Comparison of ENCODE assay signal across 8 mouse cellular contexts in the genomic region with DNA sequence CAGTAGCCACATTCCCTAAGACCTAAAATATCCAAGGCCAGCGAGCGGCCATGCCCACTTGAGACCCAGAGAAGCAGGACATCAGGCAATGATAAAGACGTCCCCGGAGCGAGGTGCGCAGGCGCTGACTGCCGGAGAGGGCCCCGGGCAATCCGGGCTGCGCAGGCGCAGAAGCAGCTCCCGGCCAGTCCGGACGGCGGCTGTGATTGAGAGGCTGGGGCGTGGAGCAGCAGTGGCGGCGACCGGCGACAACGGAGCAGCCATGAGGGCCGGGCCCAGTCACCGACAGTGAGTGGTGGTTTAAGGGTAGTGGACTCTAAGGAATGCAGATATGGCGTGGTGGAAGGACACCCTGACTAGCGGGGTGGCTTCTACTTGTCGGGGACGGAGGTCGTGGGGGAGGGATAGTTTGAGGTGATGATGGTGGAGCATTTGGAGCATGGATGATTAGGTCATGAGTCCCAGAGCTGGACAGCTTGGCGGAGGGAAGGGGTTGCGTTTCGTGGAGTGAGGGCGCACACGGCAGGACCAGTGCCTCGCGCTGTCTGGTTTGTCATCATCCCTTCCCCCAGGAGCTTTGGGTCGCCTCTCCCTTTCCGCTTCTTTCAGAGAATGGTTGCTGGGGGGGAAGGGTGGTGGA. TPM values are rescaled to one million over a fixed set of nuclear protein-coding genes. Genes with fewer than 3 reads are reported as not detected.
A peak's percentile ranks its signal among the peaks of the same experiment; 100 is the strongest.
DNase-seq lines count a peak whose midpoint lies in the region; ATAC-seq and TF ChIP-seq lines count a peak whose summit lies in the region.

Fam222b (plus strand) TSS at position 157 of the 640 bp plus-strand sequence.

- H3K36me3 ChIP-seq in CH12.LX (replicated peaks in 1 of 2; ENCODE audit: control insufficient read depth in 1 of 2, insufficient read depth in 1 of 2, low read length in 1 of 2), result peaks cover 3 to 34% of the 10 kb centered on the region in 2 experiments
- no peaks in the 10 kb centered on the region for H3K36me3 ChIP-seq in forebrain, embryonic 12.5 days (replicated peaks)
- H3K36me3 ChIP-seq in heart, postnatal 0 days (replicated peaks; ENCODE audit: control insufficient read depth, insufficient read depth, low read length), result no peaks in the 10 kb centered on the region
- H3K36me3 ChIP-seq in liver, embryonic 16.5 days (ENCODE audit: control insufficient read depth, insufficient read depth), result no peaks in the 10 kb centered on the region
- H3K36me3 ChIP-seq in neural tube, embryonic 13.5 days, result peaks cover 2% of the 10 kb centered on the region; the same call in 1 of the 2 replicates
- no peaks in the 10 kb centered on the region for H3K36me3 ChIP-seq in testis, adult 2 months (ENCODE audit: control insufficient read depth, insufficient read depth, low read length)

- H3K9me3 ChIP-seq in CH12.LX (replicated peaks; ENCODE audit: low read length), result no peaks in the 10 kb centered on the region
- no peaks in the 10 kb centered on the region for H3K9me3 ChIP-seq in forebrain, embryonic 12.5 days
- H3K9me3 ChIP-seq in heart, postnatal 0 days (replicated peaks; ENCODE audit: control insufficient read depth, low read length), result no peaks in the 10 kb centered on the region
- no peaks in the 10 kb centered on the region for H3K9me3 ChIP-seq in liver, embryonic 16.5 days (replicated peaks; ENCODE audit: control insufficient read depth, low read length)
- no peaks in the 10 kb centered on the region for H3K9me3 ChIP-seq in neural tube, embryonic 13.5 days

- H3K4me2 ChIP-seq in CH12.LX (ENCODE audit: insufficient read depth, low read depth, poor library complexity, severe bottlenecking), result peak within 1 kb of the TSS; percentile 94
- H3K4me2 ChIP-seq in forebrain, embryonic 12.5 days, result peak within 1 kb of the TSS; percentile 79
- peak within 1 kb of the TSS; percentile 83 for H3K4me2 ChIP-seq in heart, postnatal 0 days (ENCODE audit: low read depth, low read length)
- peak within 1 kb of the TSS; percentile 94 for H3K4me2 ChIP-seq in liver, embryonic 16.5 days (ENCODE audit: low read depth, low read length)
- H3K4me2 ChIP-seq in neural tube, embryonic 13.5 days, result peak within 1 kb of the TSS; percentile 68

- H3K79me2 ChIP-seq in CH12.LX (replicated peaks; ENCODE audit: control insufficient read depth, extremely low read depth, insufficient read depth, poor library complexity, severe bottlenecking), result peaks cover 48% of the 10 kb centered on the region

- TF ChIP-seq RAD21 in CH12.LX (IDR thresholded peaks at IDR 0.05; ENCODE audit: low read depth, low read length), result no peak

- under 1% methylated on average over 38 of the region's 38 CpGs for WGBS in forebrain, embryonic 12.5 days
- 0% methylated on average over 38 of the region's 38 CpGs for WGBS in heart, postnatal 0 days
- 0% methylated on average over 38 of the region's 38 CpGs for WGBS in liver, embryonic 16.5 days (ENCODE audit: insufficient replicate concordance)
- WGBS in neural tube, embryonic 13.5 days, result under 1% methylated on average over 38 of the region's 38 CpGs

- TF ChIP-seq POLR2A in CH12.LX (IDR thresholded peaks at IDR 0.05; ENCODE audit: low read depth, low read length), result peak; percentile 97
- peak; percentile 86 for TF ChIP-seq POLR2A in testis, adult 2 months (IDR thresholded peaks at IDR 0.05; ENCODE audit: control insufficient read depth, low read depth, low read length)

- no peaks in the 10 kb centered on the region for H3K27me3 ChIP-seq in CH12.LX (replicated peaks)
- 0 out of 2 replicates have a peak, but pooled peaks cover 5% of the 10 kb centered on the region for H3K27me3 ChIP-seq in forebrain, embryonic 12.5 days
- H3K27me3 ChIP-seq in heart, postnatal 0 days (ENCODE audit: control insufficient read depth, insufficient read depth, low read length), result no peaks in the 10 kb centered on the region
- H3K27me3 ChIP-seq in liver, embryonic 16.5 days (ENCODE audit: control insufficient read depth, insufficient read depth, low read depth, low read length), result no peaks in the 10 kb centered on the region
- no peaks in the 10 kb centered on the region for H3K27me3 ChIP-seq in neural tube, embryonic 13.5 days
- H3K27me3 ChIP-seq in testis, adult 2 months (ENCODE audit: control insufficient read depth, insufficient read depth, low read length), result no peaks in the 10 kb centered on the region

- TF ChIP-seq EP300 in CH12.LX (IDR thresholded peaks at IDR 0.05; ENCODE audit: low read length), result no peak
- TF ChIP-seq EP300 in heart, postnatal 0 days (IDR thresholded peaks at IDR 0.05; ENCODE audit: low read depth), result no peak; the same call in 1 of the 2 replicates

- dilution Hi-C loops in CH12.LX (cut with MboI; ENCODE audit: extremely low pct_ligation_motif_present, extremely low pct_unique_long_range_greater_than_20kb, low sequenced_read_pairs), result no loop called here

- H3K9ac ChIP-seq in CH12.LX (ENCODE audit: insufficient read depth, low read depth), result peak within 1 kb of the TSS; percentile 88
- H3K9ac ChIP-seq in forebrain, embryonic 12.5 days, result peak within 1 kb of the TSS; percentile 87
- H3K9ac ChIP-seq in heart, postnatal 0 days (replicated peaks; ENCODE audit: low read depth, low read length), result peak within 1 kb of the TSS; percentile 70
- H3K9ac ChIP-seq in liver, embryonic 16.5 days (ENCODE audit: low read depth, low read length), result peak within 1 kb of the TSS; percentile 68
- peak within 1 kb of the TSS; percentile 89 for H3K9ac ChIP-seq in neural tube, embryonic 13.5 days

- H3K27ac ChIP-seq in CH12.LX (ENCODE audit: insufficient read depth, low read depth), result peak within 1 kb of the TSS; percentile 46
- H3K27ac ChIP-seq in forebrain, embryonic 12.5 days, result peak within 1 kb of the TSS; percentile 77
- peak within 1 kb of the TSS; percentile 87 for H3K27ac ChIP-seq in heart, postnatal 0 days (ENCODE audit: low read depth)
- peak within 1 kb of the TSS; percentile 18 for H3K27ac ChIP-seq in liver, embryonic 16.5 days (ENCODE audit: low read length)
- peak within 1 kb of the TSS; percentile 85 for H3K27ac ChIP-seq in neural tube, embryonic 13.5 days (replicated peaks)
- peak within 1 kb of the TSS; percentile 64 for H3K27ac ChIP-seq in testis, adult 2 months (ENCODE audit: control insufficient read depth, insufficient read depth, low read depth, low read length)

- peaks cover 4 to 27% of the 10 kb centered on the region in 2 experiments; a peak in 3 of 4 replicates for H3K4me1 ChIP-seq in CH12.LX (ENCODE audit: control insufficient read depth in 1 of 2, insufficient read depth in 2 of 2)
- H3K4me1 ChIP-seq in forebrain, embryonic 12.5 days, result peaks cover 30% of the 10 kb centered on the region
- H3K4me1 ChIP-seq in heart, postnatal 0 days (ENCODE audit: control insufficient read depth, insufficient read depth), result peaks cover 28% of the 10 kb centered on the region
- peaks cover 15% of the 10 kb centered on the region for H3K4me1 ChIP-seq in liver, embryonic 16.5 days (ENCODE audit: control insufficient read depth, low read depth, low read length)
- peaks cover 40% of the 10 kb centered on the region for H3K4me1 ChIP-seq in neural tube, embryonic 13.5 days (replicated peaks)
- peaks cover 3% of the 10 kb centered on the region for H3K4me1 ChIP-seq in testis, adult 2 months (ENCODE audit: control insufficient read depth, insufficient read depth, low read length)

- peak; percentile 95 for ATAC-seq in forebrain, embryonic 12.5 days (ENCODE audit: low FRiP score)
- peak; percentile 98 for ATAC-seq in heart, postnatal 0 days (ENCODE audit: insufficient read depth, low read depth)
- ATAC-seq in liver, embryonic 16.5 days (ENCODE audit: low read depth), result peak; percentile 97
- ATAC-seq in neural tube, embryonic 13.5 days (ENCODE audit: low read depth), result peak; percentile 96

- TF ChIP-seq CTCF in CH12.LX (conservative IDR thresholded peaks at IDR 0.05 in 1 of 2, IDR thresholded peaks at IDR 0.05 in 1 of 2; ENCODE audit: low read depth in 2 of 2, low read length in 2 of 2), result no peak
- no peak for TF ChIP-seq CTCF in heart, postnatal 0 days (IDR thresholded peaks at IDR 0.05; ENCODE audit: low read depth)
- no peak for TF ChIP-seq CTCF in testis, adult 2 months (IDR thresholded peaks at IDR 0.05; ENCODE audit: control insufficient read depth, insufficient read depth, insufficient replicate concordance, low read depth, low read length)

- DNase-seq in CH12.LX (ENCODE audit: extremely low read depth), result peak; percentile 94
- DNase-seq in c-Kit-positive CD71-positive TER-119-negative erythroid progenitor cells, embryonic 14.5 days (ENCODE audit: low read depth), result peak; percentile 84
- peak; percentile 96 for DNase-seq in heart, postnatal 0 days (ENCODE audit: low spot score)
- peak; percentile 94 to 96 for DNase-seq in kidney, postnatal 4 days

- in situ Hi-C loops in CH12.LX (cut with MboI; ENCODE audit: low pct_ligation_motif_present, low pct_unique_long_range_greater_than_20kb, low sequenced_read_pairs), result no loop called here

- peak within 1 kb of the TSS; percentile 78 to 97 (median 90) for H3K4me3 ChIP-seq in CH12.LX (replicated peaks in 1 of 3; ENCODE audit: low read depth in 2 of 3, low read length in 2 of 3, poor library complexity in 1 of 3)
- peak within 1 kb of the TSS; percentile 83 for H3K4me3 ChIP-seq in forebrain, embryonic 12.5 days (replicated peaks)
- peak within 1 kb of the TSS; percentile 80 for H3K4me3 ChIP-seq in heart, postnatal 0 days (ENCODE audit: low read depth, low read length)
- H3K4me3 ChIP-seq in liver, embryonic 16.5 days (ENCODE audit: low read depth, low read length), result peak within 1 kb of the TSS; percentile 73
- H3K4me3 ChIP-seq in neural tube, embryonic 13.5 days, result peak within 1 kb of the TSS; percentile 67
- peak within 1 kb of the TSS; percentile 88 for H3K4me3 ChIP-seq in testis, adult 2 months (ENCODE audit: control insufficient read depth, low read depth, low read length)

TF ChIP-seq in CH12.LX, 34 proteins besides CTCF, POLR2A, EP300 and RAD21 (continues in another document):
- TF ChIP-seq USF2 (conservative IDR thresholded peaks at IDR 0.05; ENCODE audit: low read depth, low read length) (no peak), ZKSCAN1 (IDR thresholded peaks at IDR 0.05; ENCODE audit: borderline replicate concordance, low read depth, low read length) (no peak), UBTF (IDR thresholded peaks at IDR 0.05; ENCODE audit: low read depth, low read length) (peak; percentile 67; the same call in 1 of the 2 replicates), SMC3 (IDR thresholded peaks at IDR 0.05; ENCODE audit: low read depth, low read length) (0 out of 2 replicates have a peak, but pooled peaks have one; percentile 6), ZC3H11A (IDR thresholded peaks at IDR 0.05; ENCODE audit: low read depth, low read length) (no peak)

RNA-seq across cellular contexts. Expression of gene Fam222b, which starts in this region (rescaled TPM):
- total RNA-seq in CH12.LX (2012; rRNA removed) (8.7 and 10.0 TPM in 2 replicates), CH12.LX (2014; rRNA removed) (3.9 and 5.9 TPM in 2 replicates)
- 26.8 and 34.4 TPM in 2 replicates for polyA plus RNA-seq in CH12.LX (2012; ENCODE audit: insufficient read length, low read depth)
- 22.3 and 25.5 TPM in 2 replicates for polyA plus RNA-seq in forebrain, embryonic 12.5 days (2016; fragmentation: Nextera tagmentation; extraction: Ambion mirVana)
- total RNA-seq in heart, postnatal 0 days (2014; rRNA removed; ENCODE audit: low replicate concordance), result 10.8 and 24.6 TPM in 2 replicates
- 11.1 TPM in 2 replicates for polyA plus RNA-seq in heart, postnatal 0 days (2015; fragmentation: Nextera tagmentation; extraction: Ambion mirVana)
- polyA plus RNA-seq in liver, embryonic 16.5 days (2015; fragmentation: Nextera tagmentation; extraction: Ambion mirVana), result 3.4 and 4.9 TPM in 2 replicates
- polyA plus RNA-seq in neural tube, embryonic 13.5 days (2015; fragmentation: Nextera tagmentation; extraction: Ambion mirVana), result 27.3 and 28.8 TPM in 2 replicates
- 11.5 and 11.7 TPM in 2 replicates for polyA plus RNA-seq in testis, adult 2 months (2012; rRNA removed)

Comparison
In these comparisons a context has a peak if more than half of its experiments do, and no peak if none do; other contexts are left out.
1. Peak in every context shown above with its lines: DNase-seq, ATAC-seq, H3K4me3 ChIP-seq and H3K27ac ChIP-seq.
2. H3K27ac ChIP-seq: peak in every context shown above with its lines; median percentile 87 in heart, postnatal 0 days; 85 in neural tube, embryonic 13.5 days; 77 in forebrain, embryonic 12.5 days; 64 in testis, adult 2 months; 46 in CH12.LX; 18 in liver, embryonic 16.5 days.